Mouse (Mus musculus): Measurements from ENCODE around the gene Stmn3.

- TF ChIP-seq CTCF (conservative IDR thresholded peaks at IDR 0.05; ENCODE audit: insufficient read depth, insufficient read length, low read depth, low read length), result no peak
- no peak for TF ChIP-seq POLR2A (IDR thresholded peaks at IDR 0.05; ENCODE audit: low read depth, low read length)
Observed at GRCm38 (mm10) chr2:181272092-181272491, 42.2 kb downstream of the Stmn3 start.

Data from kidney, adult 2 months (tissue).